Mouse (Mus musculus): ENCODE measurements around the gene Mettl27.
A peak's percentile ranks its signal among the peaks of the same experiment; 100 is the strongest.

DNA sequence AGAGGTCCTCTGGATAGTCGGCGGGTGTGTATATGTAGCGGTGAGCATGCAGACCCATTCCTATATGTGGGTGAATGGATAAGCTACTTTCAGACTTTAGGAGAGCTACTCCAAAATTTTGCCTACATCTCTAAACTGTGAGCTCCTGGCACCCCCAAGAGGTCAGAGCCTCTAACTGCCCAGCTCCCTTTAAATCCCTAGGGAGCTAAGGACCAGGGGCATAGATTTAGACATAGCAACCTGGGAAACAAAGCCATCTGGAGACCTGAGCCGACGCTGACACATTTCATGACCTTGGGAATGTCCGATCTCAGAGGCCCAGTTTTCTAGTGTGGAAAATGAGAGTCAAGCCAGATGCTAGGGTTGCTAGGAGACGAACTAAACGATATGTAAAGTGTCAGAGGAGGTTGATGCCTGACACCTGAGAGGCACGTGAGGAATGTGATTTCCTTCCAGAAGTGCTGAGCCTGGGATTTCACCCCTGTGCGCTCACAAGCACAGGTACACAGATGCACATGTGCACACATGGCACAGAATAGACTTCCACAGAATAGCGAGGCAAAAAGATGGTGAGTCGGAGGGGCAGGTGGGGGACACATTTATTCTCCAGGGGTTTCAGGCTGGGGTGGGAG lies 31.0 kb upstream of the Mettl27 start:
- TF ChIP-seq EP300 (IDR thresholded peaks at IDR 0.05) = no peak; the same call in 1 of the 2 replicates
- TF ChIP-seq CTCF (IDR thresholded peaks at IDR 0.05) = peak; percentile 76

All from lung, postnatal 0 days (tissue).